Mouse (Mus musculus): ENCODE data around the gene Lbp.

DNA sequence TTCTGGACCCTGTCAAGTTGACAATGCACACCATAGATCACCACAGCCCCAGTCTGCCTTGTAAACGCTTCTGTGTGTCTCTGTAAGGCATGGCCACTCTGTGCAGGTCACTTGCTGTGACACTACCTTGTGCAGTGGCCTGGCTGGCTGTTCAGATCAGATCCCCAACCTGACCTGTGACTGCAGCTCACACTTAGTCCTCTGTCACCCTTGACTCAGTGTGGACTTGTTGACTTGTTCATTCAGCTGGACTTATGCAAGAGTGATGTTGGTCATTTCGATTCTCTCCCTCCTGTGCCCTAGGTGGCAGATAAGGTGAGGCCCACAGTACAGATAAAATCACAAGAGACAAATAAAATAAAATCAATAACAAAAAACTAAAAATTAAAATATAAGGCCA lies 35.0 kb downstream of the Lbp start:
- TF ChIP-seq CTCF (IDR thresholded peaks at IDR 0.05; ENCODE audit: low read depth, low read length) (no peak), GATA1 (IDR thresholded peaks at IDR 0.05; ENCODE audit: borderline replicate concordance, low read length) (no peak), TAL1 (conservative IDR thresholded peaks at IDR 0.05; ENCODE audit: low read depth, low read length) (no peak), POLR2AphosphoS5 (IDR thresholded peaks at IDR 0.05; ENCODE audit: insufficient replicate concordance, low read depth, low read length) (no peak), GATA2 (IDR thresholded peaks at IDR 0.05; ENCODE audit: borderline replicate concordance, low read depth, low read length) (no peak)
